Mouse (Mus musculus) spleen, postnatal 4 days (tissue): ENCODE data around the gene Ints6l.

ENCODE experiments used
- DNase-seq, 2 experiments: peaks; one replicate each; pipeline ENCODE4 v3.0.0; 2022; ENCODE audit warnings: low spot score in 2 of 2

Ints6l gene

GRCm38 (mm10) chrX:56454671-56455371 lies at the start of gene Ints6l:
Gene Ints6l, plus strand, starts transcription at chrX:56454857.
- DNase-seq: peak; percentile 76 to 87

GRCm38 (mm10) chrX:56405482-56405881 lies 49.2 kb upstream of the Ints6l start:
- no peak for DNase-seq

GRCm38 (mm10) chrX:56406128-56406527 lies 48.5 kb upstream of the Ints6l start:
- no peak for DNase-seq

GRCm38 (mm10) chrX:56416277-56416676 lies 38.4 kb upstream of the Ints6l start:
- DNase-seq: no peak

- peak in 1 of 2 experiments; percentile 13 for DNase-seq
Observed at GRCm38 (mm10) chrX:56417541-56417940, 37.1 kb upstream of the Ints6l start.

- DNase-seq: no peak
Observed at GRCm38 (mm10) chrX:56430601-56431000, 24.1 kb upstream of the Ints6l start.

GRCm38 (mm10) chrX:56435758-56436283 lies 18.8 kb upstream of the Ints6l start:
- DNase-seq: no peak

GRCm38 (mm10) chrX:56446487-56447428 lies 7.9 kb upstream of the Ints6l start:
- DNase-seq: peak in 1 of 2 experiments; percentile 14

- DNase-seq: no peak
Observed at GRCm38 (mm10) chrX:56447524-56448015, 7.1 kb upstream of the Ints6l start, which contains the start of gene Gm2174. Gene Gm2174, plus strand, starts transcription at chrX:56447965.

GRCm38 (mm10) chrX:56455372-56456246 lies 952 bp downstream of the Ints6l start:
- DNase-seq: peak; percentile 86 to 91

- DNase-seq: peak in 1 of 2 experiments; percentile 13
Observed at GRCm38 (mm10) chrX:56456379-56456778, 1.7 kb downstream of the Ints6l start.

GRCm38 (mm10) chrX:56462020-56462933 lies 7.6 kb downstream of the Ints6l start:
- no peak for DNase-seq

- no peak for DNase-seq
Observed at GRCm38 (mm10) chrX:56464906-56465305, 10.2 kb downstream of the Ints6l start.

GRCm38 (mm10) chrX:56467688-56468087 lies 13.0 kb downstream of the Ints6l start:
- DNase-seq: no peak

GRCm38 (mm10) chrX:56468422-56468821 lies 13.8 kb downstream of the Ints6l start:
- DNase-seq: no peak

GRCm38 (mm10) chrX:56474035-56474434 lies 19.4 kb downstream of the Ints6l start:
- no peak for DNase-seq

GRCm38 (mm10) chrX:56477553-56477952 lies 22.9 kb downstream of the Ints6l start:
- no peak for DNase-seq

GRCm38 (mm10) chrX:56481906-56482305 lies 27.2 kb downstream of the Ints6l start:
- DNase-seq: no peak

- peak; percentile 70 to 88 for DNase-seq
Observed at GRCm38 (mm10) chrX:56489758-56490157, 35.1 kb downstream of the Ints6l start.

GRCm38 (mm10) chrX:56497241-56497640 lies 42.6 kb downstream of the Ints6l start:
- DNase-seq: no peak
